Mouse (Mus musculus) heart, adult 10 weeks (tissue): ENCODE measurements around the gene Gm49776. TPM values are rescaled to one million over a fixed set of nuclear protein-coding genes. Genes with fewer than 3 reads are reported as not detected.

Source experiments
- polyA plus RNA-seq: library from polyadenylated mRNA; stranded (reverse); fragments of 350-450 nt; fragmentation: Illumina TruSeq; extraction: RNeasy Lipid Tissue Mini Kit (QIAGEN cat#74804); gene quantifications from one replicate; pipeline ENCODE4 v1.2.3, GENCODE M21; 2014; ENCODE audit warnings: low read depth, low replicate concordance

The Gm49776 gene
- not detected for polyA plus RNA-seq

GRCm38 (mm10) chr16:18258221-18258620, at the start of gene Gm49776:
Gene Gm49776, minus strand, starts transcription at chr16:18258321.

DNA sequence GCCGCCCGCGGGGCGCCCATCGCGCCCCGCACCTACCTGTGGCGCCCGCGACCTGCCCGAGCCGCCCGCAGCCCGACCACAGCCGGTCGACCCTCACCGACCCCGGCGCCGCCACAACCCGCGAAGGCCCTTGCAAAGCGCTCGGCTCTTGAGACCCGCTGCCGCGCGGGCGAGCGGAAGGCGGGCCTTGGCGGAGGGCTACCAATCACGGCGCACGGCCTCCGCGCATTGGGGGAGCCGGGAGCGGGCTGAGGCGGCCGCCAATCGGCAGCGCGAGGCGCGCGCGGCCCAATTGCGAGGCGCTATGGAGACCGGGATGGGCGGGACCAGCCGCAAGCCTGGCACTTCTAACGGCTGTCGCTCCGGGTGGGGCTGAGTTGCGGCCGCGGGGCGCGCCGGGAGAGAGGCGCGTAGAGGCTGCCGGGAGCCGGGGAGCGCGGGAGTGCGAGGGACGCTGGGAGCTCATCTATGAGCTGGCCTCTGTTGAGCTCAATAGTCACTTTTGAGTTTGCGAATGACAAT, 31.0 kb upstream of the Gm49776 start, which contains the start of gene Dgcr8:
Gene Dgcr8 (minus strand): TSS at position 180 of the 522 bp plus-strand sequence.

DNA sequence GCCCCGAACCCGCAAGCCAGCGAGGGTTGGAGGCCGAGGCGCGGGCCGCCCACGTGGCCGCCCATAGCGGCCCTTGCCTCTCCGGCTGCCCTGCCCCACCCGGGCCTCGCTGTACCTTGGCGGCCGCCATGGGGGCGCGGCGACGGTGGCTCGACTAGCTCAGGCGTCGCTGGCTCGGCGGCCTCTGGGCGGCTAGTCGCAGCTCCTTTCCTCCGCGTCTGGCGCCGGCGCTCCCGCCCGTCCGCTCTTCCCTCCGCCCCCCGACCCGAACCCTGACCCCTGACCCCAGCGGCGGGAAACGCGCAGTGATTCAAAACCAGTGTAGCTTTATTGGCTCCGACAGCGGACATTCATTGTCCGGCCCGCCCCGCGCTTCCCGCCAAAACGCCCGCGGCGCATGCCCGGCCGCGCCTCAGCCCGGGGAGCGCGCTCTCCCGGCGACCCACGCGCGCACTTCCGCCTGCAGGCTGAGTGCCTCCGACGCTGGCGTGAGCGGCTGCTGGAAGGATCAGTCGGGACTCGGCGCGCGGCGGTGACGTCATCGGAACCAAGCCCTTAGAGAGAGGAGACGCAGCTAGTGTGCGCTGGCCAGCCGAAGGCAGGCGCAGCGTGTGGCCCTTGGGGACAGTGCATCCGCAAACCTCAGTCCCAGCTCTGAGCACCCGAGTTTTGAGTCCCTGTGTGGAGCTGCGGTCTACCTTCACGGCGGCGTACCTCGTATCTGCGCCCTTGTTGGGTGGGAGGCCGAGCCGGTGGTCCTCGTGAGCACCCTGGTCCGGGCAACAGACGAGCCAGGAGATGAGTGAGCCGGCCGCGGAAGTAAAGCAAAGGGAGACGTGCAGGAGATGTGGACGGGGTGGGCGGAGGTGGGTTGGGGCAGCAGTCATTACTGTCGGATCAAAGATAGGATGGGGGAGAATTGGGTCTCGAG, 9.4 kb downstream of the Gm49776 start, which contains the start of the genes Trmt2a and Ranbp1:
Gene Trmt2a (plus strand): TSS at position 247 of the 931 bp plus-strand sequence.
Gene Ranbp1 (minus strand): TSS at position 300 of the 931 bp plus-strand sequence.

DNA sequence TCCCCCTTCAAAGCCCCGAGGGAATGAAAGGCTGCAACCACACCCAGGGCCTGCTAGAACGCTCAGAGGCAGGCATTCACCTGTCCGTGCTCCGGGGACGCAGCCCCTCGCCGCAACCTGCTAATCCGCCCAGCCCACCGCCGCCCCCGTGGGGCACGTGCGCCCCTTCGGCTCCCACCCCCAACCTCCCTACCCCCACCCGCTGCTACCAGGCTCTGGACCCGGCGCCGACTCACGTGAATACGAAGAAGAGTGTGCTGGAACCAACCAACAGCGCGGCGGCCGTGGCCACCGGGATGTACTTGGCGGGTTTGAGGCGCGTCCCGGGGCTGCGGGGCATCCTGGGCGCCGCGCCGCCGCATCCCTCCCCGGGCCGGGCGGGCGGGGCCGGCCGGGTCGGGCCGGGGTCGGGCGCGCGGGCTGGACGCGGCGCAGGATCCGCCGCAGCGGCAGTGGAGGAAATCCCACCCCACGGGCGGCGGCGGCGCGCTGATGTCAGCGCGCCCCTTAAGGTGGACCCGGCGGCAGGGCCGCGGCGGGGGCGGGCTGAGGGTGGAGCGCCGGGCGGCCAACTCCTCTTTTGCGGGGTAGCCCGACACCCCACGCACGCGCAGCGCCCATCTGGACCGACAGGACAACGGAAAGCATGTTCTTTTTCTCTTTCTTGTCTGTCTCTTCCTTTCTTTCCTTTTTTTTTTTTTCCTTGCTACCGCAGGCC, 23.3 kb downstream of the Gm49776 start, which contains the start of gene Zdhhc8:
Gene Zdhhc8 (minus strand): TSS at position 466 of the 718 bp plus-strand sequence.

DNA sequence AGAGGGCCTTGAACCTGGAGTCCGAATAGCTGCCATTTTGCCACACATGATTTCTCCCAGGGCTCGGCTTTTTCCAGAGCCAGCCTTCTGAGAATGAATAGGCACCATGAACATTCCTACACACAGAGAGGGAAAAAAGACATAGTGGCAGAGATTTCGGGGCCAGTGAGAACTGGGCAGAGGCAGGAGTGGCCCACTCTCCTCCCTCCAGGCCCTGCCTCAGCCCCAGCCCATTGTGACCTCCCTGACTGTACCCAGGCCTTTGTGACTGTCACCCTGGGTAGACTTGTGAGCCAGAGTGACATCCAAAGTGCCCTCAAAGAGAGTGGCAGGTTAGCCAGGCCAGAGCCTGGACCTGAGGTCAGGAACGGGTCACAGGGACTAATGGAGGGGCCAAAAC, 40.5 kb downstream of the Gm49776 start, which contains the start of gene Ccdc188:
Gene Ccdc188 (plus strand): TSS at position 301 of the 400 bp plus-strand sequence.

Other genes starting within 250 kb of the Gm49776 start
- gene Dgcr6, start 205.5 kb downstream of the Gm49776 start, polyA plus RNA-seq: 50.3 TPM
- 37.1 TPM for gene Prodh, start 168.1 kb downstream of the Gm49776 start, polyA plus RNA-seq
- 6.7 TPM for gene Rtn4r, start 130.7 kb downstream of the Gm49776 start, polyA plus RNA-seq
- gene Ccdc188, start 40.4 kb downstream of the Gm49776 start, polyA plus RNA-seq: not detected
- 23.9 TPM for gene Zdhhc8, start 23.2 kb downstream of the Gm49776 start, polyA plus RNA-seq
- 36.1 TPM for gene Trmt2a, start 9.6 kb downstream of the Gm49776 start, polyA plus RNA-seq
- 48.5 TPM for gene Ranbp1, start 9.6 kb downstream of the Gm49776 start, polyA plus RNA-seq
- gene Dgcr8, start 30.9 kb upstream of the Gm49776 start, polyA plus RNA-seq: 8.7 TPM
- gene Tango2, start 89.8 kb upstream of the Gm49776 start, polyA plus RNA-seq: 260 TPM
- 15.8 TPM for gene Arvcf, start 89.9 kb upstream of the Gm49776 start, polyA plus RNA-seq
- gene Txnrd2, start 168.1 kb upstream of the Gm49776 start, polyA plus RNA-seq: 45.8 TPM
- gene Comt, start 168.5 kb upstream of the Gm49776 start, polyA plus RNA-seq: 213 TPM
- gene Gnb1l, start 240.4 kb upstream of the Gm49776 start, polyA plus RNA-seq: 4.4 TPM
- 1.8 TPM for gene Rtl10, start 240.6 kb upstream of the Gm49776 start, polyA plus RNA-seq